ENCODE assay signal across 8 mouse cellular contexts in the genomic region with DNA sequence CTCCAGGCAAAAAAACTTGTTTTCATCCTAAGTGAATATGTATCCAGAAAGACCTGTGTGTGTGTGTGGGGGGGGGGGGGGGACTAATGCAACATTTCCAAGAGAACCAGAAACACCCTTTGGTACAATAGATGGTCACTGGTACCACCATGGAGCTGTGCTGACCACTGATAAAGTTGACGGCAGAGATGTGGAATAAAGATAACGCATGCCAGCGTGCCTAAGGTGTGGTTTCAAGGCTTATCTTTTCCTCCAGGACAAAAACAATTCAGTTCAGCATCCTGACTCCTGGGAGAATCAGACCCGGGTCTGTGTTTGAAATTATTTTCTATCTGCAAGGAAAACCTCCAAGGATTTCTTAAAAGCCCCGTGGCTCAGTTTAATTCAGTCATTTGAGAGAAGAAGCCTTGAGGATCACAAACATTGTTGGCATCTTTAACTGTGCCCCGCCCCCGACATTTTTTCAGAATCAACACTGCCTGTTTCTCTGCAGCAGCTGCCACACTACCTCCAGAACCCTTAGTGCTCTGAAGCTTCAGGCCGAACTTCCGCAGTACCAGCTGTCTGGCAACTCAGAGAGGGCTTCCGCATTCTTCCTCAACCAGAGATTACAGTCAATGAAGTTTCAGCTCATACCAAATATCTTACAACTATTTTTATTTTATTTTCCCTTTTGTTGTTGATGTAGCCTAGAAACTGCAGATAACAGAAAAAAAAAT.
DNase-seq lines count a peak whose midpoint lies in the region.

No protein-coding gene starts in this region.

- peak; percentile 8 for DNase-seq in adrenal gland, postnatal 10 days
- DNase-seq in adrenal gland, postnatal 36 days: no peak
- DNase-seq in layer of hippocampus, adult 11-12 months (ENCODE audit: low spot score): peak; percentile 8
- no peak for DNase-seq in layer of hippocampus, postnatal 10 days (ENCODE audit: low spot score in 2 of 2)
- peak; percentile 18 for DNase-seq in urinary bladder, postnatal 25 days (ENCODE audit: low spot score)
- no peak for DNase-seq in urinary bladder, adult 18-20 months (ENCODE audit: low spot score in 2 of 2)
- DNase-seq in yolk sac, embryonic 10.5 days (ENCODE audit: low spot score): peak; percentile 29
- no peak for DNase-seq in neural tube, embryonic 10.5 days (ENCODE audit: extremely low spot score, low spot score)

Comparison
In these comparisons a context has a peak if more than half of its experiments do, and no peak if none do; other contexts are left out.
1. DNase-seq: peak in adrenal gland, postnatal 10 days (single experiment), layer of hippocampus, adult 11-12 months (single experiment), urinary bladder, postnatal 25 days (single experiment) and yolk sac, embryonic 10.5 days (single experiment); none in adrenal gland, postnatal 36 days (0 of 2), layer of hippocampus, postnatal 10 days (0 of 2), urinary bladder, adult 18-20 months (0 of 2) and neural tube, embryonic 10.5 days (single experiment).